Mouse (Mus musculus) heart, postnatal 0 days (tissue): ENCODE measurements at regions not wholly inside any gene's neighbourhood (a gene's known extent, or its start where the extent isn't known, plus 50 kb on each side); places are given as distances from the start of the nearest gene placed in this dataset.

Experiments used
- ATAC-seq: fragments of 200-750 bp; cut with Nextera tagmentation; 2 replicates; pipeline ENCODE4 v1.8.0; 2017; ENCODE audit warnings: low read depth, moderate number of reproducible peaks, moderate library complexity; ENCODE audit not compliant: insufficient read depth
- DNase-seq: peaks from one replicate; pipeline ENCODE4 v3.0.0-alpha.2; 2016; ENCODE audit warnings: low spot score
- H3K27ac ChIP-seq: fragments of 300-500 bp; sonication (generic); 2 replicates; pipeline ENCODE4 v1.5.1; 2014; ENCODE audit warnings: low read depth, mild to moderate bottlenecking
- H3K27me3 ChIP-seq: fragments of 300-500 bp; sonication (generic); 2 replicates; pipeline ENCODE4 v1.6.1; 2014; ENCODE audit warnings: low read length, mixed read lengths; ENCODE audit not compliant: control insufficient read depth, insufficient read depth
- H3K36me3 ChIP-seq: fragments of 300-500 bp; sonication (generic); replicated peaks from 2 replicates; pipeline ENCODE4 v1.6.1; 2014; ENCODE audit warnings: low read length, mixed read lengths; ENCODE audit not compliant: control insufficient read depth, insufficient read depth
- H3K4me1 ChIP-seq: fragments of 300-500 bp; sonication (generic); 2 replicates; pipeline ENCODE4 v1.6.1; 2014; ENCODE audit warnings: antibody characterized with exemption; ENCODE audit not compliant: control insufficient read depth, insufficient read depth
- H3K4me2 ChIP-seq: fragments of 300-500 bp; sonication (generic); 2 replicates; pipeline ENCODE4 v1.6.1; 2014; ENCODE audit warnings: low read depth, mild to moderate bottlenecking, low read length, moderate library complexity
- H3K4me3 ChIP-seq: fragments of 300-500 bp; sonication (generic); 2 replicates; pipeline ENCODE4 v1.5.1; 2014; ENCODE audit warnings: low read depth, low read length
- H3K9ac ChIP-seq: fragments of 300-500 bp; sonication (generic); replicated peaks from 2 replicates; pipeline ENCODE4 v1.6.1; 2014; ENCODE audit warnings: low read depth, low read length, mixed read lengths
- H3K9me3 ChIP-seq: fragments of 300-500 bp; sonication (generic); replicated peaks from 2 replicates; pipeline ENCODE4 v1.6.1; 2016; ENCODE audit warnings: low read length; ENCODE audit not compliant: control insufficient read depth
- CTCF ChIP-seq: IDR thresholded peaks from 2 replicates; pipeline ENCODE4 v1.5.1; 2016; ENCODE audit warnings: antibody characterized with exemption, control low read depth, low read depth
- EP300 ChIP-seq: IDR thresholded peaks from 2 replicates; pipeline ENCODE4 v1.6.1; 2016; ENCODE audit warnings: antibody characterized with exemption, low read depth
- whole genome bisulfite sequencing: fragments of 180-500 bp; shearing (Covaris S2); extraction: QIAGEN DNeasy Blood & Tissue Kit; methylation state at CpG from one replicate; pipeline ENCODE4 v1.1.7; 2014; 5-methylcytosine and 5-hydroxymethylcytosine counted together

- Histone ChIP-seq H3K4me1 (no peaks in the 10 kb centered on the region), H3K4me3 (no peak overlapping the region), H3K27me3 (peaks cover 20% of the 10 kb centered on the region), H3K27ac (no peak overlapping the region), H3K36me3 (no peaks in the 10 kb centered on the region), H3K4me2 (no peak overlapping the region), H3K9ac (no peak overlapping the region), H3K9me3 (0 out of 2 replicates have a peak, but pooled peaks cover 3% of the 10 kb centered on the region)
- no peak for TF ChIP-seq CTCF
- 74% methylated on average over 21 of the region's 21 CpGs for WGBS
- DNase-seq: no peak
- ATAC-seq: no peak
These were observed 118.4 kb downstream of the Cryba4 start for GRCm38 (mm10) chr5:112133688-112134573.

GRCm38 (mm10) chr5:112136646-112137045 lies 115.7 kb downstream of the Cryba4 start:
- Histone ChIP-seq H3K4me3 (no peak overlapping the region), H3K9me3 (0 out of 2 replicates have a peak, but pooled peaks cover 3% of the 10 kb centered on the region), H3K4me1 (no peaks in the 10 kb centered on the region), H3K27ac (no peak overlapping the region), H3K4me2 (no peak overlapping the region), H3K27me3 (peaks cover 14% of the 10 kb centered on the region), H3K9ac (no peak overlapping the region), H3K36me3 (no peaks in the 10 kb centered on the region)
- WGBS: 33% methylated on average over 13 of the region's 14 CpGs
- DNase-seq: no peak
- TF ChIP-seq CTCF (no peak), EP300 (no peak)
- no peak for ATAC-seq

GRCm38 (mm10) chr5:112138246-112138645 lies 114.1 kb downstream of the Cryba4 start:
- no peak for TF ChIP-seq CTCF
- H3K36me3 ChIP-seq: no peaks in the 10 kb centered on the region
- H3K4me1 ChIP-seq: no peaks in the 10 kb centered on the region
- no peak overlapping the region for H3K9ac ChIP-seq
- H3K9me3 ChIP-seq: 0 out of 2 replicates have a peak, but pooled peaks cover 3% of the 10 kb centered on the region
- H3K4me2 ChIP-seq: no peak overlapping the region
- H3K27me3 ChIP-seq: peaks cover 15% of the 10 kb centered on the region; the same call in 1 of the 2 replicates
- H3K27ac ChIP-seq: no peak overlapping the region
- ATAC-seq: no peak
- no peak for DNase-seq
- 72% methylated on average over 3 of the region's 3 CpGs for WGBS
- no peak overlapping the region for H3K4me3 ChIP-seq

DNA sequence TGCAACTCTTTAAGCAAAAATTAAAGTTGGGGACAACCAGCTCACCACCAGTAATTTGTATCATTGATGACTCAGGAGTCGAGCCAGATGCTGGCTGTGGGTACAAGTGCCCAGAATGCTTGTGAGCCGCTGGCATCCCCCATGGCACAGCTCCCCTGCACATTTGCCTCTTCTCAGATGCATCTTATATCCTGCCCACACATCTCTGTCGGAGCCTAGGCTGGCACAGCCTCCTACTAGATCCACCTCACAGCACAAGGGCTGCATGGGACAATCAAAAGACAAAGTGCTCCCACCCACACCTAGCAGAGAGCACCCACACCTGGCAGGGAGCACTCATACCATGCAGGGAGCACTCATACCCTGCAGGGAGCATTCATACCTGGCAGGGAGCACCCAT lies 109.6 kb downstream of the Cryba4 start:
- Histone ChIP-seq H3K36me3 (no peaks in the 10 kb centered on the region), H3K4me3 (no peak overlapping the region), H3K9me3 (no peaks in the 10 kb centered on the region), H3K27me3 (peaks cover 8% of the 10 kb centered on the region; the same call in 1 of the 2 replicates), H3K4me2 (no peak overlapping the region), H3K9ac (no peak overlapping the region), H3K27ac (no peak overlapping the region), H3K4me1 (no peaks in the 10 kb centered on the region)
- WGBS: 61% methylated on average over 3 of the region's 3 CpGs
- no peak for ATAC-seq
- TF ChIP-seq CTCF (no peak), EP300 (no peak)
- DNase-seq: no peak

GRCm38 (mm10) chr5:112143993-112144621 lies 108.2 kb downstream of the Cryba4 start:
- H3K36me3 ChIP-seq: no peaks in the 10 kb centered on the region
- H3K4me2 ChIP-seq: no peak overlapping the region

More at GRCm38 (mm10) chr5:112143993-112144621, 108.2 kb downstream of the Cryba4 start:
- Histone ChIP-seq H3K9me3 (no peaks in the 10 kb centered on the region), H3K9ac (no peak overlapping the region), H3K27ac (no peak overlapping the region), H3K4me1 (no peaks in the 10 kb centered on the region), H3K4me3 (no peak overlapping the region), H3K27me3 (peaks cover 8% of the 10 kb centered on the region; the same call in 1 of the 2 replicates)
- TF ChIP-seq CTCF: no peak
- no peak for TF ChIP-seq EP300
- no peak for DNase-seq
- ATAC-seq: no peak
- 86% methylated on average over 16 of the region's 16 CpGs for WGBS
